Mouse (Mus musculus): ENCODE data around the gene Churc1.
A peak's percentile ranks its signal among the peaks of the same experiment; 100 is the strongest.
"Not testable (repeated sequence)": the region's sequence is repeated elsewhere in the genome, so short reads cannot be mapped to it uniquely, and the experiment has no call there.

Churc1 gene

GRCm38 (mm10) chr12:76765354-76765851, at the start of gene Churc1, which contains the start of gene Fntb:
Gene Churc1, plus strand, starts transcription at chr12:76765538.
Gene Fntb, plus strand, starts transcription at chr12:76765589.
- DNase-seq (ENCODE audit: low read depth, low spot score) = peak; percentile 100

GRCm38 (mm10) chr12:76718384-76718783, 47.0 kb upstream of the Churc1 start:
- DNase-seq (ENCODE audit: low read depth, low spot score) = no peak

DNA sequence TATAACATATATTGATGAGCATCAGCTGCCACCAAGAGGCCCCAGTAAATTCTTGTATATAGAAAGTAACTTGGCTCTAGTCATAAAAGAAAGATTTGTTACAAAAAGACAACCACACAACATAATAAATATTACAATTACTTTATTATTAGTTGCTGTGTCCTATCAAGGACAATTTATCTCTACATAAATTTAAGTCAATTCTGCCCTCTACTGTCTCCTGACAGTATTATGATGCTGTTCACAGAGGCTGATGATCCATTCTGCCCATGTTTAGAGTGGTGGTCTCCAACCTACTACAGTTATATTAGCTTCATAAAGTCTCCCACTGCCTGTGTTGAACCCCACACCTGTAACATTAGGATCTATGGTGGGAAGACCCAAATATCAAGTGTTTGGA, 44.8 kb upstream of the Churc1 start:
- no peak for DNase-seq (ENCODE audit: low read depth, low spot score)

GRCm38 (mm10) chr12:76722026-76722425, 43.3 kb upstream of the Churc1 start:
- no peak for DNase-seq (ENCODE audit: low read depth, low spot score)

- no peak for DNase-seq (ENCODE audit: low read depth, low spot score)
These were observed 37.4 kb upstream of the Churc1 start for GRCm38 (mm10) chr12:76727955-76728354.

GRCm38 (mm10) chr12:76750866-76751459, 14.4 kb upstream of the Churc1 start:
- DNase-seq (ENCODE audit: low read depth, low spot score) = no peak

DNA sequence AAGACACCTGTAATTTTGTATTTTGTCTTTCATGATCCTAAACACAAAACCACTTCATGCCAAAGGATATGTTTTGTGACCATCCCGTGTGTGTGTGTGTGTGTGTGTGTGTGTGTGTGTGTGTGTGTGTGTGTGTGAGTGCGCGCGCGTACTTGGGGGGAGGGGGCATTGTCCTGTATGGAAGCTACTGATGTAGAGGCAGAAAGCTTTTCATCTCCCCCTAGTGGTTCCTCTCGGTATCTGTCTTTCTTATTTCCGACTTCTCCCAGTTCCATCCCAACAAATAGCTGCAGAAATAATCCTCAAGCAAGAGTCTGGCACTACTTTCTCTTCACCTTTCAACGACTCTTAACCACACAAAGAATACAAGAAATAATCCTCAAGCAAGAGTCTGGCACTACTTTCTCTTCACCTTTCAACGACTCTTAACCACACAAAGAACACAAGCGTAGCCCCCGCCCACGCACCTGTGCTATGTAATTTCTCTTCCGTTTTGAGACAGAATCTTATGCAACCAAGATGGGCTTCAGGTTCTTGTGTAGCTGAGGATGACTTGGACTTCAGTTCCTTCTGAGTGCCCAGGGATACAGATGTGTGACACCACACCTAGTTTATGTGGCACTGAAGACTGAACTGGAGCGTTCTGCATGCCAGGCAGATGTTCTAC, 12.6 kb upstream of the Churc1 start:
- peak; percentile 82 for DNase-seq (ENCODE audit: low read depth, low spot score)

DNA sequence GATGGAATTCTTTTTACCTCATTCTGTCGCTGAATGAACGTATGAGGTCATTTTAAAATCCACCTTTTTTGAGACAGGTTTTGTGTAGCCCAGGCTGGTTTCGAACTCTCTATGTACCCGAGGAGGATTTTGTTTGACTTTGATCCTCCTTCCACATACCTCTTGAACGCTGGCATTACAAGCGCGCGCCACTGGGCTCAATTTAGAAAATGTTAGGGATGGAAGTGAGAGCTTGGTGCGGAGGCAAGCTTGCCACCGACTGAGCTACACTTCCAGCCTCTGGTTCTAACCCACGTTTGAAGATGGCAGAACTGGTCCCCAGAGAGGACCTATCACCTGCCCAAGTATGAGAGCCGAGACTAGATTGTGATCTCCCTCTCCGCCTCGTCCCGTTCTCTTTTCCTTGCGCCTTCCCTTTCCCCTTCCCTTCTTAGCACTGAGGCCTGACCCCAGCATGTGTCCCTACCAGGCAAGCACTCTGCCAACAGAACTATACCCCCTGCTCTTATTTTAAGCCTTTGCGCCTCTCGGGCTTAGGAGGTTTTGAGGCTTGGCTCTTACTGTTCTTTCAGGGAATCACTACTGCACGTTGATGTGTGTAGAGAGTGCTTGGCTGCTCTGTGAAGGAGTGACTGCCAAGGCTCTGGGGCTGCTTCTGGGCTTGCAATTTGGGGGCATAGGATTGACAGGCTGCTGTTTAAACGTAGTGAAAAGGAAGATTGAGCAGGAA, 728 bp downstream of the Churc1 start:
- DNase-seq (ENCODE audit: low read depth, low spot score) = no peak

DNA sequence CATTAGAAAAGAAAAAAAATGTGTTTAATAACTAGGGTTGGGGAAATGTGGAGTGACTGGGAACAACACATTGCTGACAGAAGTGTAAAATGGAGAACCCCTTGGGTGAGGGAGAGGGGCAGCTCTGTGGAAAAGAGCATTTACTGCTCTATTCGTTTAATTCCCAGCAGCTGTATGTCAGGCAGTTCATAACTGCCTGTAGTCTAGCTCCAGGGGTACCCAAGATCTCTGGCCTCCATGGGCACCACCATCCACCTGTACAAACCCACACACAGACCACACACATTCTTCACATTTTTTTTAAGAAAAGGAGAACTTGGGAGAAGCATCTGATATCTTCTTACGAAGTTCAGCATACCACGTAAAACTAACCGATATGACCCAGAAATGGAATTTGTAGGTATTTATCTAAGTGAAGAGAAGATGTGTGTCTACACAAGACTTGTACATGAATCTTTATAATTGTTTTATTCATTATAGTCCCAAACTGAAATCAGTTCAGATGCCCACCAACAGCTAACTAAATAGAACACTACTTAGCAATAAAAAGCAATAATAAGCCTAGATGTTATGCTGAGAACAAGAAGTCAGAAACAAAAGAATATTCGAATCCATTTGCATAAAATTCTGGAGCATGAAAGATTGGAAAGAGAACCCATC, 5.6 kb downstream of the Churc1 start:
- no peak for DNase-seq (ENCODE audit: low read depth, low spot score)

GRCm38 (mm10) chr12:76771540-76771939, 6.2 kb downstream of the Churc1 start:
- no peak for DNase-seq (ENCODE audit: low read depth, low spot score)

GRCm38 (mm10) chr12:76774652-76775051, 9.3 kb downstream of the Churc1 start:
- no peak for DNase-seq (ENCODE audit: low read depth, low spot score)

GRCm38 (mm10) chr12:76775132-76775531, 9.8 kb downstream of the Churc1 start:
- no peak for DNase-seq (ENCODE audit: low read depth, low spot score)

GRCm38 (mm10) chr12:76776898-76777297, 11.6 kb downstream of the Churc1 start:
- DNase-seq (ENCODE audit: low read depth, low spot score) = no peak

DNA sequence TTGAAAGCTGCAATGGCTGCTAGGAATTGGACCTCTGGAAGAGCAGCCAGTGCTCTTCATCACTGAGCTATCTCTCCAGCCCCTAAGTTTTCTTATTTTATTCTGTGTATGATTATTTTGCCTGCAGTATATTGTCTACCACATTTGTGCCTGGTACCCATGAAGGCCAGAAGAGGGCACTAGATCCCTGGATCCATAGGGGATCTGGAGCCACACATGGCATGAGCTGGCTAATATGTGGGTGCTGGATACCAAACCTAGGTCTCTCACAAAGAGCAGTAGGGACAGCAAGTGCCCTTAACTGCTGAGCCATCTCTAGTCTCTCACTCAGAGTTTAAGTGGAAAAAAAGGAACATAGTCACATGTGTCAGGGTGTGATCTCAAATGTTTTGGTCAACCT, 12.5 kb downstream of the Churc1 start:
- DNase-seq (ENCODE audit: low read depth, low spot score) = no peak

DNA sequence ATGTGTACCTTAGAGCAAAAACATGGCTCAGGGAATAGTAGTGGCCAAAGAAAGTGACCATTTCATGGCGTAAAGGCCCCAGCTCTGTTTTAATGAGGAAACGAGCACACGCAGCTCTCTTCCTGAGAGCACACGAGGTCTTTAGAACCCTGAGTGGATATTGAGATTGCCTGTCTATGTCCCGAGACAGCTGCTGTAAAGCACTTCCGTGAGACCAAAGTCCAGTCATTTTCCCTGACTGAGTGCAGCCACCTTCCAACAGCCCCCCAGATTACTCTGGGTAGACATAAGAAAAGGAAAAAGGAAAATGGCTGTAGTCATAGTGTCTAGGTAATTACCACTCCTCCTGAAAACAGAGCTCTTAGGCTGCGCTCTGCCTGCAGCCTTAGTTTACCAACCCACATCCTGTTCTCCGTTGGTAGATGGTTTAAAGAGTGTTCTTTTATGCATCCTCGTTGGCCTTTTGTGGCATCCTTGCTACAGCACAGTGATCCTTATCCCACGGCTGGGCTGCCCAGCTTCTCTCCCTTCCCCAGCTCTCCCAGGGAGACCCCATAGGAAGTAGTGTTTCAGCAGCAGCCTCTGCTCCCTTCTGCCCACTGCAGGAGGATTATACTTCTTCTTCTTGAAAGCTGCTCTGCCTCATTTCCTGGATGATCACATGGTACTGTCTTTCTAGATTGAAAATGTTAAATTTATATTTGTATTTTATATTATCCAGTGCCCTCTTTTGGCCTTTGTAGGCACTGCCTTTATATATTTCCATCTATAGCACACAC, 13.2 kb downstream of the Churc1 start:
- no peak for DNase-seq (ENCODE audit: low read depth, low spot score)

- no peak for DNase-seq (ENCODE audit: low read depth, low spot score)
These were observed 14.6 kb downstream of the Churc1 start for GRCm38 (mm10) chr12:76779951-76780350.

DNA sequence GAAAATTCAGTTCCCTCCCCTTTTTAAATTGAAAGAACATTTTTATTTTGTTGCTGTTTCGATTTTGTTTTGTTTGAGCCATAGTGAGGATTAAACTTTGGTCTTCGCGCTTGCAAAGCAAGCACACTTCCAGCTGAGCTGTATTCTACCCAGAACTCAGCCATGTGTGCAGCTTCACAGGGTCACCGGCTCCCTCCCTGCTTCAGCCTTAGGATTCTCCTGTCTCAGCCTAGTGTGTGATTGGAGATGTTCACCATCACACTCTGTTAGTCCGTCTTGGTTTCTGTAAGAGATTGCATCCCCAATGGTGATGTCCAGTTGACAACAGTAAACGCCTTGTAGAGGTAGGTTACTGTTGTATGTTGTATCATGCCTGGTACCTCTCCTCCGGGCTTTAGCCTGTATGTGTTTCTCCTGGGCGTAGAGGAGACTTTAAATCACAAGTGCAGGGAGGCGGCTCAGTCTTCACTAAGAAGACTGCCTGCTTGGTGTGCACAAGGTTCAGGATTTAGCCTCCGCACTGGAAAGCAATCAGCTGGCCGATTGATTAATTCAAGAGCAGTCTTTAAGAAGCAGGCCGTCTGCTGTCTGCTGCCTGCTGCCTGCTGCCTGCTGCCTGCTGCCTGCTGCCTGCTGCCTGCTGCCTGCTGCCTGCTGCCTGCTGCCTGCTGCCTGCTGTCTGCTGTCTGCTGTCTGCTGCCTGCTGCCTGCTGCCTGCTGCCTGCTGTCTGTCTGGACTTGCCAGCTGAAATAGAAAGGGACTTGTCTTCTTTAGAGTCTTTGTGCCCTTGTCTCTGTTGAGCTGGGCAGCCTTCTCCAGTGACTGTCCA, 15.5 kb downstream of the Churc1 start:
- DNase-seq (ENCODE audit: low read depth, low spot score) = no peak

DNA sequence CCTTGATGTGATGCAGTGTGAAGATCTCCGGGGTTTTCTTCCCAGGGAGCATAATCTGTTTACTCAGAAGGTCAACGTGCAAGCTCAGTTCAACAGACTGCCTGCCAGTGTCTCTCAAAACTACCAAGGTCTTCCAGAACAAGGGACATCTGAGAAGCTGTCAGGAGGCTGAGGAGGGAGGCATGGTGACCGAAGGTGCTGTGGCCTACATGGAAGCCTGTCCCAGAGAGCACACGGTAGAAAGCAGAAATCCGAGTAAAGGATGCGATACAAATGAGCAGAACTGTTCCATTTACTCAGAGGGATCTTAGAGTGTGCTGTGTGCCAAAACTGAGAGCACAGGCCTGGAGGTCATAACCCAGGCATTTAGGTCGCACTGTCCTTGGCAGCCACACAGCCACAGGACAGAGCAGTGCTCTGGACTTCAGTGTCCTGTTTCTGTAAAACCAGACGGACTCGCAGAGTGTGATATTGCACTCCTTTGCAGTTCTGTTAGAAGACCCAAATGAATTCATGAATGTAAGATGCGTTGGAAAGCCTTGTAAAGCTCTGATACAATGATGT, 18.8 kb downstream of the Churc1 start:
- DNase-seq (ENCODE audit: low read depth, low spot score) = no peak

DNA sequence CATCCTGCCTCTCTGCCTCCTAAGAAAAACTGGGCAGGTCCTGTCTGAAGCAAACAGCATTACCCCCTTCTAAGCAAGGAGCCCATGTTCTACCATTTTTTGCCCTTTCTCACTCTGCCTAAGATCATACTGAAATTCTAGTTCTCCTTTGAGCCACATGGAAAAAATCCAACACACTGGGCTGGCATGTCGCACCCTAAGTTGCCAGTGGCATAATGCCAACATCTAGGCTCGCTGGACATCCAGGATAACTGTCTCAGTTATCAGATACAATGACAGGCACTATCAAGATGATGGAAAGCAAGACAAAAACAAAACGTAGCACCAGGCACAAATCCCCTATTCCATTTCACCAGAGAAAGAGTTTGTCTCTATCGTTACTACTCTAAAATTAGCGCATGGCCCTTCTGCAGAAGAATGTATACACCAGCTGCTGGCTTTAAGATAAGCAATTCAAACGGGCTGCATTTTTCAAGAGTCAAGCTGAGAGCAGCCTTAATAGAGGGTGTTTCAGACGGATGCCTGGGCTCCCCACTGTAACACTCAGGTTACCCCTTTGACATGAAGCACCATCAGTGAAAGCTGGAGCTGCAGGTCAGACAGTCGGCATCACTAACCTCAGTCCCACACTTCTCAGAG, 25.2 kb downstream of the Churc1 start:
- DNase-seq (ENCODE audit: low read depth, low spot score) = no peak

- not testable (repeated sequence) for DNase-seq (ENCODE audit: low read depth, low spot score)
These were observed 27.2 kb downstream of the Churc1 start for GRCm38 (mm10) chr12:76792540-76792939.
